ENCODE assay signal across 25 mouse cellular contexts in the genomic region with DNA sequence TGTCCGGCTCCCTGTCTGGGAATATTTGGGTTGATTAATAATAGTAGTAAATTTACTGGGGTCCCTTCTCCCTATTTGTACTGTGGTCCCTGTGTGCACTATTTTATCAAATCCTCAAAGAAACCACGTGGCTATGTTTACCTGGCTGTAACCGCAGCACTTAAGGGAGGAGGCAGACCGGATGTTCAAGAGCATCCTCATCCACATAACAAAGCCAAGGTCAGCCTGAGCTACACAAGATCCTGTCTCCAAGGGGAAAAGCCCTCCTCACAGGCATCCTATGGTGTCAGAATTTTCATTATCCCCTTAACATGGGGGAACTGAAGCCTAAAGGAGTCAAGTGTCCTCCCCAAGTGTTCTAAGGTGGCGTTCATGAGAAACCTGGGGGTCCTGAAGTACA.
"Had no signal": no experiment of that assay in that cellular context is flagged by ENCODE, and none has a peak within 500 bp of the region (broad histone marks: within the 10 kb centered on the region; RNA-seq: fewer than 3 reads in every experiment).

No protein-coding gene starts in this region.

- H3K27ac ChIP-seq: embryonic facial prominence, embryonic 10.5 days; embryonic facial prominence, embryonic 12.5 days; embryonic facial prominence, embryonic 13.5 days; embryonic facial prominence, embryonic 15.5 days; forebrain, embryonic 10.5 days; forebrain, embryonic 12.5 days; forebrain, embryonic 13.5 days; forebrain, embryonic 15.5 days; gastrocnemius, adult 2 months; heart, adult 2 months; heart, embryonic 10.5 days had no signal

- H3K9me3 ChIP-seq: embryonic facial prominence, embryonic 10.5 days; embryonic facial prominence, embryonic 12.5 days; embryonic facial prominence, embryonic 13.5 days; embryonic facial prominence, embryonic 15.5 days; forebrain, embryonic 10.5 days; forebrain, embryonic 12.5 days; forebrain, embryonic 13.5 days; forebrain, embryonic 15.5 days; heart, embryonic 10.5 days had no signal

- H3K4me1 ChIP-seq: embryonic facial prominence, embryonic 13.5 days; embryonic facial prominence, embryonic 15.5 days; heart, embryonic 10.5 days had no signal

- DNase-seq: cerebellum, adult 9-11 months; cerebellum, postnatal 10 days; cerebellum, postnatal 14 days; cerebellum, postnatal 25 days; cerebellum, postnatal 36 days; embryo, embryonic 11 days; forebrain, postnatal 0 days; gastrocnemius, adult 2 months; gastrocnemius, postnatal 10 days; gastrocnemius, postnatal 14 days; gastrocnemius, postnatal 25 days; gastrocnemius, postnatal 36 days; heart, adult 11 months; heart, adult 18-20 months; heart, adult 2 months had no signal

- H3K9ac ChIP-seq: embryonic facial prominence, embryonic 12.5 days; embryonic facial prominence, embryonic 13.5 days; embryonic facial prominence, embryonic 15.5 days; forebrain, embryonic 12.5 days; forebrain, embryonic 13.5 days; forebrain, embryonic 15.5 days; forebrain, postnatal 0 days had no signal

- H3K27me3 ChIP-seq: embryonic facial prominence, embryonic 12.5 days; embryonic facial prominence, embryonic 13.5 days; forebrain, embryonic 15.5 days had no signal

- H3K4me3 ChIP-seq: embryonic facial prominence, embryonic 10.5 days; embryonic facial prominence, embryonic 12.5 days; embryonic facial prominence, embryonic 13.5 days; embryonic facial prominence, embryonic 15.5 days; erythroblast, embryonic 14.5 days; forebrain, embryonic 10.5 days; forebrain, embryonic 12.5 days; forebrain, embryonic 13.5 days; forebrain, embryonic 15.5 days; gastrocnemius, adult 2 months; heart, adult 2 months; heart, embryonic 10.5 days had no signal

- H3K36me3 ChIP-seq: embryonic facial prominence, embryonic 10.5 days; embryonic facial prominence, embryonic 12.5 days; embryonic facial prominence, embryonic 13.5 days; embryonic facial prominence, embryonic 15.5 days; forebrain, embryonic 10.5 days; forebrain, embryonic 12.5 days; forebrain, embryonic 15.5 days; heart, embryonic 10.5 days had no signal
